Mouse (Mus musculus) lung, adult 18-20 months (tissue): ENCODE measurements around the gene Gm7324.
"Not testable (repeated sequence)": the region's sequence is repeated elsewhere in the genome, so short reads cannot be mapped to it uniquely, and the experiment has no call there.

Experiments used
- DNase-seq, 2 experiments: peaks; one replicate each; pipeline ENCODE4 v3.0.0; 2022; ENCODE audit warnings: mixed read lengths in 2 of 2

Gm7324 gene

GRCm38 (mm10) chr14:43697621-43698020 lies at the start of gene Gm7324:
Gm7324 (plus strand) TSS chr14:43697828.
- DNase-seq = not testable (repeated sequence)

- DNase-seq = not testable (repeated sequence)
Measured at GRCm38 (mm10) chr14:43677099-43677498, 20.5 kb upstream of the Gm7324 start, which contains the start of gene Gm8165. Gm8165 (minus strand) TSS chr14:43677199.

- DNase-seq = not testable (repeated sequence)
Measured at GRCm38 (mm10) chr14:43727385-43727784, 29.8 kb downstream of the Gm7324 start, which contains the start of gene Gm16506. Gm16506 (minus strand) TSS chr14:43727485.

GRCm38 (mm10) chr14:43747566-43747965 lies 49.9 kb downstream of the Gm7324 start, which contains the start of gene Gm6526:
Gm6526 (plus strand) TSS chr14:43747866.
- not testable (repeated sequence) for DNase-seq
